Mouse (Mus musculus) embryo, embryonic 10.5 days (tissue): ENCODE results near the gene Nap1l5.

Experiments used
- DNase-seq: peaks from one replicate; pipeline ENCODE4 v3.0.0-alpha.2; 2015; ENCODE audit warnings: low spot score

The Nap1l5 gene

GRCm38 (mm10) chr6:58906852-58907261 lies at the start of gene Nap1l5:
Nap1l5 (minus strand) TSS chr6:58907076.
- peak; percentile 39 for DNase-seq

- DNase-seq: no peak
These were observed 44.5 kb upstream of the Nap1l5 start for GRCm38 (mm10) chr6:58951128-58951992.

GRCm38 (mm10) chr6:58950410-58950809 lies 43.5 kb upstream of the Nap1l5 start:
- DNase-seq: no peak

GRCm38 (mm10) chr6:58946840-58947239 lies 40.0 kb upstream of the Nap1l5 start:
- DNase-seq: no peak

- DNase-seq: no peak
These were observed 39.4 kb upstream of the Nap1l5 start for GRCm38 (mm10) chr6:58946246-58946645.

- no peak for DNase-seq
These were observed 37.1 kb upstream of the Nap1l5 start for GRCm38 (mm10) chr6:58943958-58944357.

GRCm38 (mm10) chr6:58942276-58942675 lies 35.4 kb upstream of the Nap1l5 start:
- no peak for DNase-seq

- DNase-seq: no peak
These were observed 30.9 kb upstream of the Nap1l5 start for GRCm38 (mm10) chr6:58937726-58938125.

- no peak for DNase-seq
These were observed 27.3 kb upstream of the Nap1l5 start for GRCm38 (mm10) chr6:58934144-58934543.

- DNase-seq: peak; percentile 77
These were observed 26.5 kb upstream of the Nap1l5 start for GRCm38 (mm10) chr6:58933189-58933913.

- DNase-seq: no peak
These were observed 25.8 kb upstream of the Nap1l5 start for GRCm38 (mm10) chr6:58932515-58933188.

- no peak for DNase-seq
These were observed 24.3 kb upstream of the Nap1l5 start for GRCm38 (mm10) chr6:58931149-58931548.

- no peak for DNase-seq
These were observed 23.1 kb upstream of the Nap1l5 start for GRCm38 (mm10) chr6:58929911-58930431.

GRCm38 (mm10) chr6:58927881-58928280 lies 21.0 kb upstream of the Nap1l5 start:
- no peak for DNase-seq

- no peak for DNase-seq
These were observed 15.6 kb upstream of the Nap1l5 start for GRCm38 (mm10) chr6:58922511-58922910.

- DNase-seq: peak; percentile 24
These were observed 14.7 kb upstream of the Nap1l5 start for GRCm38 (mm10) chr6:58921623-58922022.

GRCm38 (mm10) chr6:58920735-58921134 lies 13.9 kb upstream of the Nap1l5 start:
- DNase-seq: no peak

- no peak for DNase-seq
These were observed 9.6 kb upstream of the Nap1l5 start for GRCm38 (mm10) chr6:58916498-58916897.

- no peak for DNase-seq
These were observed 7.1 kb upstream of the Nap1l5 start for GRCm38 (mm10) chr6:58913971-58914370.

- no peak for DNase-seq
These were observed 6.7 kb upstream of the Nap1l5 start for GRCm38 (mm10) chr6:58913551-58913950.

GRCm38 (mm10) chr6:58912842-58913241 lies 6.0 kb upstream of the Nap1l5 start:
- no peak for DNase-seq

GRCm38 (mm10) chr6:58907791-58908190 lies 915 bp upstream of the Nap1l5 start:
- DNase-seq: peak; percentile 1
